Mouse (Mus musculus) ES-E14 (cell line): ENCODE results near the gene Msx2. TPM values are rescaled to one million over a fixed set of nuclear protein-coding genes. Genes with fewer than 3 reads are reported as not detected.

Source experiments
- DNase-seq: peaks from one replicate; pipeline ENCODE4 v3.0.0-alpha.2; 2013; ENCODE audit warnings: low read depth, low spot score
- H3K27ac ChIP-seq: 2 replicates; pipeline ENCODE4 v1.5.1; 2012; ENCODE audit warnings: low read depth, mild to moderate bottlenecking, low read length, moderate library complexity, mixed read lengths; ENCODE audit not compliant: poor library complexity, insufficient read depth, severe bottlenecking
- H3K36me3 ChIP-seq: 2 replicates; pipeline ENCODE4 v1.6.1; 2012; ENCODE audit warnings: mild to moderate bottlenecking, low read length, moderate library complexity, mixed read lengths; ENCODE audit not compliant: control insufficient read depth, poor library complexity, insufficient read depth, severe bottlenecking
- H3K4me1 ChIP-seq, 2 experiments: fragments of 150-350 bp in 1 of 2; sonication (generic) in 1 of 2; 2 replicates each; pipeline ENCODE4 v1.6.1; 2012; ENCODE audit warnings: low read length in 2 of 2, mild to moderate bottlenecking in 1 of 2, mixed read lengths in 1 of 2; ENCODE audit not compliant: control insufficient read depth in 2 of 2, insufficient read depth in 2 of 2, poor library complexity in 1 of 2
- H3K4me3 ChIP-seq, 2 experiments: fragments of 150-350 bp in 1 of 2; sonication (generic) in 1 of 2; 2 replicates each; pipeline ENCODE4 v1.5.1; 2012; ENCODE audit warnings: low read length in 2 of 2, low read depth in 1 of 2, mild to moderate bottlenecking in 1 of 2, mixed read lengths in 1 of 2; ENCODE audit not compliant: insufficient read depth in 1 of 2, poor library complexity in 1 of 2, severe bottlenecking in 1 of 2
- H3K9ac ChIP-seq: 2 replicates; pipeline ENCODE4 v1.6.1; 2012; ENCODE audit warnings: low read depth, mild to moderate bottlenecking, low read length, mixed read lengths; ENCODE audit not compliant: poor library complexity, insufficient read depth, severe bottlenecking
- H3K9me3 ChIP-seq: fragments of 150-350 bp; sonication (generic); 2 replicates; pipeline ENCODE4 v1.6.1; 2012; ENCODE audit warnings: low read depth, mild to moderate bottlenecking, low read length; ENCODE audit not compliant: control insufficient read depth, insufficient read depth
- CHD2 ChIP-seq: IDR thresholded peaks from 2 replicates; pipeline ENCODE4 v1.6.1; 2014; ENCODE audit warnings: mild to moderate bottlenecking, low read depth, low read length, inconsistent platforms
- HCFC1 ChIP-seq: IDR thresholded peaks from 2 replicates; pipeline ENCODE4 v1.6.1; 2012; ENCODE audit warnings: low read length, inconsistent platforms, borderline replicate concordance; ENCODE audit not compliant: insufficient read depth
- MAFK ChIP-seq: IDR thresholded peaks from 2 replicates; pipeline ENCODE4 v1.6.1; 2014; ENCODE audit warnings: mild to moderate bottlenecking, low read depth, low read length, inconsistent platforms; ENCODE audit not compliant: insufficient read depth
- ZC3H11A ChIP-seq: IDR thresholded peaks from 2 replicates; pipeline ENCODE4 v1.6.1; 2012; ENCODE audit warnings: low read depth, mild to moderate bottlenecking, inconsistent platforms, low read length, borderline replicate concordance
- ZNF384 ChIP-seq: IDR thresholded peaks from 2 replicates; pipeline ENCODE4 v1.6.1; 2012; ENCODE audit warnings: low read depth, low read length, inconsistent platforms
- in situ Hi-C, 2 experiments: fragments of 600-800 bp; cut with MboI; formaldehyde crosslinking; loops; one replicate each; pipeline ENCODE4 v1.15.1; 2025; ENCODE audit warnings: low sequenced_read_pairs in 2 of 2, inconsistent platforms in 1 of 2; ENCODE audit not compliant: unreplicated experiment in 2 of 2
- total RNA-seq: library from RNA; depleted of rRNA; stranded (reverse); fragments of 300-350 nt; gene quantifications from 2 replicates; pipeline ENCODE4 v1.2.3, GENCODE M21; 2012

Gene Msx2
- total RNA-seq, 1 experiment: 3.7 TPM

DNA sequence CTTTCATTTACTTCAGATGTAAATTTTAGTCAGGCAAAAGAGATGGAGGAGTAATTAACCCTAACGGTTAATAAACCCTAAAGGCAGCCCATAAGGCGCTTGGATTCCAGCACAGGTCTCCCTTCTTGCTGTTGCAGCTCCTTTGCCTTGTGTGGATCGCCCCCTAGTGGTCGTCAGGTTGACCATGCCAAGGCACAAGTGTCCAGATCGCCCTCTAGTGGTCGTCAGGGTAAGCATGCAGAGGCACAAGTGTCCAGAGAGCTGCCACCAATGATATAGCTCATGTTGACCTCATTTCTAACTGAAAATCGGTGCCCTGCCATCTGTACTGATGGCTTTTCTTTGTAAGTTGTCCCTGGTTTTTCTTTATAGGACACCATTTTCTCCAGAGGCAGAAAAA is 46.4 kb downstream of the Msx2 start:
- peak; percentile 89; the same call in 1 of the 2 replicates for TF ChIP-seq ZC3H11A
- TF ChIP-seq ZNF384: 0 out of 2 replicates have a peak, but pooled peaks have one; percentile 50
- TF ChIP-seq MAFK: peak; percentile 30; the same call in 1 of the 2 replicates
- peak; percentile 61; the same call in 1 of the 2 replicates for TF ChIP-seq HCFC1
- no peak for TF ChIP-seq CHD2
- peak; percentile 94 for DNase-seq
- in situ Hi-C loops: loop anchor here in 1 of 2 experiments (25.0 kb wide), 1 partner anchor 336 kb away; no protein-coding TSS in a partner anchor
- Histone ChIP-seq H3K9me3 (no peaks in the 10 kb centered on the region), H3K4me3 (no peak overlapping the region), H3K27ac (no peak overlapping the region), H3K4me1 (peaks cover 0 to 5% of the 10 kb centered on the region in 2 experiments; a peak in 1 of 4 replicates), H3K36me3 (no peaks in the 10 kb centered on the region), H3K9ac (no peak overlapping the region)

DNA sequence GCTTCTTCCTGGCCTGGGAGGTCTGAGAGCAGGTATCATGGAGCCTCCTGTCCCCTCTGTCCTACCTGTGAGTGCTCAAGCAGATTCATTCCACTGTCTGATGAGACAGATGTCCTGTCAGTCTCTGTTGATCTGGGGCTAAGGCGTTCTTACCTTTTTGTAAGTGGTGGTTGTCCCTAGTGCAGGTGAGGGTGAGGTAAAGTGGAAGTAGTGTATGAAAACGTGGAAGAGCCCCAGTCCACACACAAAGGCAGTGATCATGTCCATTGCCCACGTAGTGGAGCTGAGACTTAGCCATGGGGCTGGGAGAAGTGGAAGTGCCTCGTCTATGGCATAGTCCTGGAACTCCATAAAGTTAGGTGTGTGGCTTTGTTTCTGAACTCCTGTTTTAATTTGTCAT is 51.7 kb downstream of the Msx2 start:
- in situ Hi-C loops: no loop called here
- no peak for TF ChIP-seq MAFK
- TF ChIP-seq ZNF384: no peak
- no peak for TF ChIP-seq ZC3H11A
- no peak for TF ChIP-seq HCFC1
- TF ChIP-seq CHD2: no peak
- H3K4me3 ChIP-seq: no peak overlapping the region
- no peaks in the 10 kb centered on the region for H3K9me3 ChIP-seq
- no peak for DNase-seq
- H3K27ac ChIP-seq: no peak overlapping the region
- H3K36me3 ChIP-seq: no peaks in the 10 kb centered on the region
- H3K4me1 ChIP-seq: peaks cover 0 to 5% of the 10 kb centered on the region in 2 experiments; a peak in 1 of 4 replicates
- H3K9ac ChIP-seq: no peak overlapping the region

DNA sequence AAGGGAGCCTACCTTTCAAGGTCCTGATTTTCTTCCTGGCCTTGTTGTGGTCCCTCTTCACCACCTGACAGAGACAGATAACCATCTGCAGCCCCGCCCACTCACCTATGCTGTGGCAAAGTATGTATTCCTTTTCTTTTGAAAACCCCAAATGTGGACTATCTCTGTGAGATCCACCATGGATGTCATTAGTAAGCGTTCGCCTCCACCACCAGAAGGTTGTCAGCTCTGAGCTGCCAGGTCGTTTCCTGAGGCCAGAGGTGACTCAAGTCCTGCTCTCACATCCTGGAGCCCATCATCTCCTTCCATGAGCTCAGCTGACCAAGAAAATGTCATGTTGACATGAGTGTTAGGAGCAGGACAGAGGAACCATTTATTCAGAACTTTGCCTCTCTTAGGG is 52.1 kb downstream of the Msx2 start:
- no peaks in the 10 kb centered on the region for H3K36me3 ChIP-seq
- no peaks in the 10 kb centered on the region for H3K9me3 ChIP-seq
- H3K9ac ChIP-seq: no peak overlapping the region
- no peak for DNase-seq
- H3K4me3 ChIP-seq: no peak overlapping the region
- H3K27ac ChIP-seq: no peak overlapping the region
- peaks cover 0 to 5% of the 10 kb centered on the region in 2 experiments; a peak in 2 of 4 replicates for H3K4me1 ChIP-seq
- in situ Hi-C loops: no loop called here
- TF ChIP-seq MAFK (no peak), CHD2 (no peak), HCFC1 (no peak), ZNF384 (no peak), ZC3H11A (no peak)

DNA sequence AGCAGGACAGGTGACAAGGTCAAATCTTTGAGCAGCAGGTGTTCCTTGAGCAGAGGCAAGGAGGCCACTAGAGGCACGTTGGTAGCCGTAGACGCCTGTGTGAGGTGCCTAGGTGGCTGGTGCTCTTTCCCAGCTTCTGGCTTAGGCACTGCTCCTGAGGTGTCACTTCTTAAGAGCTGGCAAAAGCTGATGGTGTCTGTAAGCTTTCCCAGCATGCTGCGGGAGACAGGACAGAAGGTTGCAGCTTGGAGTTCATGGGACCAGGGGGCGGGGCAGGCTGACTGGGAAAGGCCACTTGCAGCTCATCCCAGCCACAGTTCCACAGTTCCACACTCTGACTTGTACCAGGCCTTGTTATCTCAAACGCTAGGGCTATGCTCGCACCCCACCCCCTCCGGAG is 53.2 kb downstream of the Msx2 start:
- in situ Hi-C loops: no loop called here
- DNase-seq: no peak
- no peaks in the 10 kb centered on the region for H3K9me3 ChIP-seq

More for the DNA sequence above, 53.2 kb downstream of the Msx2 start:
- TF ChIP-seq CHD2: no peak
- TF ChIP-seq MAFK: no peak
- TF ChIP-seq ZC3H11A: no peak
- TF ChIP-seq ZNF384: no peak
- TF ChIP-seq HCFC1: no peak
- Histone ChIP-seq H3K4me3 (no peak overlapping the region), H3K27ac (no peak overlapping the region), H3K9ac (no peak overlapping the region), H3K36me3 (no peaks in the 10 kb centered on the region), H3K4me1 (peaks cover 0 to 4% of the 10 kb centered on the region in 2 experiments; a peak in 2 of 4 replicates)
